Mouse (Mus musculus): Measurements from ENCODE around the gene Crim1.

GRCm38 (mm10) chr17:78213128-78213527, 13.1 kb downstream of the Crim1 start:
- TF ChIP-seq CTCF (IDR thresholded peaks at IDR 0.05; ENCODE audit: borderline replicate concordance, insufficient read depth, low read length) (no peak), POLR2A (IDR thresholded peaks at IDR 0.05; ENCODE audit: low read depth, low read length) (no peak)

Measured in embryonic fibroblast, embryonic 13.5 days (primary cell).